Mouse (Mus musculus) MEL (cell line): ENCODE measurements around the gene Rassf6. TPM values are rescaled to one million over a fixed set of nuclear protein-coding genes. Genes with fewer than 3 reads are reported as not detected.

Source experiments
- DNase-seq: peaks from one replicate; pipeline ENCODE4 v3.0.0; 2011; ENCODE audit warnings: low read depth, low spot score
- H3K27ac ChIP-seq: 2 replicates; pipeline ENCODE4 v1.5.1; 2012; ENCODE audit warnings: low read depth, mild to moderate bottlenecking, control low read depth, low read length, moderate library complexity; ENCODE audit not compliant: control insufficient read depth
- H3K27me3 ChIP-seq, 2 experiments: fragments of 150-350 bp in 1 of 2; sonication (generic) in 1 of 2; 2 replicates each; pipeline ENCODE4 v1.6.1; 2012; ENCODE audit warnings: low read length in 2 of 2, mild to moderate bottlenecking in 2 of 2, improper control_type of control experiment in 1 of 2, moderate library complexity in 1 of 2; ENCODE audit not compliant: insufficient read depth in 2 of 2, control insufficient read depth in 1 of 2
- H3K36me3 ChIP-seq, 2 experiments: 2 replicates each; pipeline ENCODE4 v1.6.1; 2012 to 2014; ENCODE audit warnings: low read length in 2 of 2, improper control_type of control experiment in 1 of 2, inconsistent platforms in 1 of 2, mild to moderate bottlenecking in 1 of 2; ENCODE audit not compliant: insufficient read depth in 2 of 2, control insufficient read depth in 1 of 2
- H3K4me1 ChIP-seq, 2 experiments: fragments of 150-350 bp in 1 of 2; sonication (generic) in 1 of 2; 2 replicates each; pipeline ENCODE4 v1.6.1; 2012; ENCODE audit warnings: low read length in 2 of 2, improper control_type of control experiment in 1 of 2, mild to moderate bottlenecking in 1 of 2; ENCODE audit not compliant: insufficient read depth in 2 of 2, control insufficient read depth in 1 of 2
- H3K4me3 ChIP-seq, 2 experiments: fragments of 150-350 bp in 1 of 2; sonication (generic) in 1 of 2; 2 replicates each; pipeline ENCODE4 v1.5.1; 2012; ENCODE audit warnings: low read depth in 2 of 2, low read length in 2 of 2, mild to moderate bottlenecking in 2 of 2, moderate library complexity in 2 of 2, control low read depth in 1 of 2, improper control_type of control experiment in 1 of 2; ENCODE audit not compliant: control insufficient read depth in 1 of 2, insufficient read depth in 1 of 2
- H3K79me2 ChIP-seq: 2 replicates; pipeline ENCODE4 v1.6.1; 2012; ENCODE audit warnings: mild to moderate bottlenecking, low read length, moderate library complexity; ENCODE audit not compliant: control insufficient read depth, poor library complexity, insufficient read depth
- H3K9ac ChIP-seq: 2 replicates; pipeline ENCODE4 v1.6.1; 2012; ENCODE audit warnings: low read depth, mild to moderate bottlenecking, control low read depth, low read length, moderate library complexity; ENCODE audit not compliant: control insufficient read depth, poor library complexity, severe bottlenecking
- H3K9me3 ChIP-seq: fragments of 150-350 bp; sonication (generic); replicated peaks from 2 replicates; pipeline ENCODE4 v1.6.1; 2012; ENCODE audit warnings: mild to moderate bottlenecking, low read length, improper control_type of control experiment, moderate library complexity; ENCODE audit not compliant: insufficient read depth
- CHD1 ChIP-seq: IDR thresholded peaks from 2 replicates; pipeline ENCODE4 v1.6.1; 2012; ENCODE audit warnings: low read depth, mild to moderate bottlenecking, inconsistent platforms, low read length, improper control_type of control experiment
- CTCF ChIP-seq, 3 experiments: IDR thresholded peaks in 2 of 3; conservative IDR thresholded peaks in 1 of 3; 2 replicates each; pipeline ENCODE4 v1.5.1; 2011 to 2012; ENCODE audit warnings: low read length in 3 of 3, low read depth in 2 of 3, mild to moderate bottlenecking in 2 of 3, improper control_type of control experiment in 1 of 3, inconsistent platforms in 1 of 3, mixed read lengths in 1 of 3, moderate library complexity in 1 of 3; ENCODE audit not compliant: control insufficient read depth in 1 of 3, insufficient read depth in 1 of 3, poor library complexity in 1 of 3, severe bottlenecking in 1 of 3
- E2F4 ChIP-seq: IDR thresholded peaks from 2 replicates; pipeline ENCODE4 v1.6.1; 2011; ENCODE audit warnings: low read depth, low read length, improper control_type of control experiment, borderline replicate concordance
- ELF1 ChIP-seq: IDR thresholded peaks from 2 replicates; pipeline ENCODE4 v1.6.1; 2014; ENCODE audit warnings: low read depth, mild to moderate bottlenecking, inconsistent platforms, low read length, improper control_type of control experiment, moderate library complexity
- GATA1 ChIP-seq: IDR thresholded peaks from 2 replicates; pipeline ENCODE4 v1.6.1; 2011; ENCODE audit warnings: low read depth, low read length, improper control_type of control experiment
- HCFC1 ChIP-seq: IDR thresholded peaks from 2 replicates; pipeline ENCODE4 v1.6.1; 2012; ENCODE audit warnings: low read depth, mild to moderate bottlenecking, inconsistent platforms, low read length, improper control_type of control experiment, moderate library complexity
- JUND ChIP-seq: IDR thresholded peaks from 2 replicates; pipeline ENCODE4 v1.6.1; 2011; ENCODE audit warnings: low read depth, mild to moderate bottlenecking, improper control_type of control experiment, low read length
- KAT2A ChIP-seq: conservative IDR thresholded peaks from 2 replicates; pipeline ENCODE4 v1.6.1; 2012; ENCODE audit warnings: low read depth, low read length, improper control_type of control experiment, inconsistent platforms
- MAFK ChIP-seq: IDR thresholded peaks from 2 replicates; pipeline ENCODE4 v1.6.1; 2011; ENCODE audit warnings: low read depth, mild to moderate bottlenecking, low read length, improper control_type of control experiment, borderline replicate concordance
- MAZ ChIP-seq: IDR thresholded peaks from 2 replicates; pipeline ENCODE4 v1.6.1; 2012; ENCODE audit warnings: low read depth, mild to moderate bottlenecking, inconsistent platforms, low read length, improper control_type of control experiment
- MEF2A ChIP-seq: IDR thresholded peaks from 2 replicates; pipeline ENCODE4 v1.6.1; 2014; ENCODE audit warnings: low read depth, mild to moderate bottlenecking, inconsistent platforms, low read length, improper control_type of control experiment; ENCODE audit not compliant: poor library complexity, insufficient replicate concordance, severe bottlenecking; ENCODE audit errors: extremely low read depth
- POLR2A ChIP-seq, 2 experiments: IDR thresholded peaks; 2 replicates each; pipeline ENCODE4 v1.6.1; 2011 to 2012; ENCODE audit warnings: low read length in 2 of 2, mild to moderate bottlenecking in 2 of 2, control low read depth in 1 of 2, improper control_type of control experiment in 1 of 2, low read depth in 1 of 2, moderate library complexity in 1 of 2; ENCODE audit not compliant: control insufficient read depth in 1 of 2, insufficient read depth in 1 of 2, poor library complexity in 1 of 2
- POLR2AphosphoS5 ChIP-seq: IDR thresholded peaks from 2 replicates; pipeline ENCODE4 v1.6.1; 2012; ENCODE audit warnings: low read depth, borderline replicate concordance, mild to moderate bottlenecking, inconsistent platforms, low read length, moderate library complexity, mixed read lengths
- RAD21 ChIP-seq: IDR thresholded peaks from 2 replicates; pipeline ENCODE4 v1.6.1; 2011; ENCODE audit warnings: mild to moderate bottlenecking, low read depth, low read length, improper control_type of control experiment
- SMC3 ChIP-seq: IDR thresholded peaks from 2 replicates; pipeline ENCODE4 v1.6.1; 2011; ENCODE audit warnings: low read depth, low read length, improper control_type of control experiment
- TAL1 ChIP-seq: IDR thresholded peaks from 2 replicates; pipeline ENCODE4 v1.6.1; 2012; ENCODE audit warnings: mild to moderate bottlenecking, inconsistent platforms, low read length, moderate library complexity, mixed read lengths
- TBP ChIP-seq: IDR thresholded peaks from 2 replicates; pipeline ENCODE4 v1.8.0; 2011; ENCODE audit warnings: low read depth, low read length, improper control_type of control experiment
- UBTF ChIP-seq: IDR thresholded peaks from 2 replicates; pipeline ENCODE4 v1.6.1; 2012; ENCODE audit warnings: low read depth, mild to moderate bottlenecking, inconsistent platforms, low read length, improper control_type of control experiment, moderate library complexity, borderline replicate concordance; ENCODE audit not compliant: insufficient read depth
- USF2 ChIP-seq, 2 experiments: IDR thresholded peaks; 2 replicates each; pipeline ENCODE4 v1.6.1; 2011 to 2012; ENCODE audit warnings: improper control_type of control experiment in 2 of 2, low read length in 2 of 2, borderline replicate concordance in 1 of 2, inconsistent platforms in 1 of 2, low read depth in 1 of 2, mild to moderate bottlenecking in 1 of 2; ENCODE audit not compliant: insufficient read depth in 1 of 2
- ZMIZ1 ChIP-seq: IDR thresholded peaks from 2 replicates; pipeline ENCODE4 v1.6.1; 2012; ENCODE audit warnings: low read depth, mild to moderate bottlenecking, inconsistent platforms, low read length, improper control_type of control experiment, moderate library complexity
- ZNF384 ChIP-seq: IDR thresholded peaks from 2 replicates; pipeline ENCODE4 v1.6.1; 2012; ENCODE audit warnings: low read depth, mild to moderate bottlenecking, inconsistent platforms, low read length, improper control_type of control experiment
- polyA plus RNA-seq, 2 experiments: library from polyadenylated mRNA; stranded (reverse) in 1 of 2; unstranded in 1 of 2; fragments of >175 nt in 1 of 2; fragments of >200 nt in 1 of 2; gene quantifications; 2 replicates each; pipeline versions ENCODE4 v1.2.1 to v1.2.4; 2012; ENCODE audit warnings: low replicate concordance in 2 of 2, low read depth in 1 of 2; ENCODE audit not compliant: insufficient read length in 2 of 2, insufficient read depth in 1 of 2, missing spikeins in 1 of 2
- total RNA-seq: library from RNA; depleted of rRNA; stranded (reverse); fragments of 300-350 nt; gene quantifications from 2 replicates; pipeline ENCODE4 v1.2.3, GENCODE M21; 2012

Rassf6 gene
- total and polyA plus RNA-seq, 3 experiments, result 0.39 TPM; not detected in 2

DNA sequence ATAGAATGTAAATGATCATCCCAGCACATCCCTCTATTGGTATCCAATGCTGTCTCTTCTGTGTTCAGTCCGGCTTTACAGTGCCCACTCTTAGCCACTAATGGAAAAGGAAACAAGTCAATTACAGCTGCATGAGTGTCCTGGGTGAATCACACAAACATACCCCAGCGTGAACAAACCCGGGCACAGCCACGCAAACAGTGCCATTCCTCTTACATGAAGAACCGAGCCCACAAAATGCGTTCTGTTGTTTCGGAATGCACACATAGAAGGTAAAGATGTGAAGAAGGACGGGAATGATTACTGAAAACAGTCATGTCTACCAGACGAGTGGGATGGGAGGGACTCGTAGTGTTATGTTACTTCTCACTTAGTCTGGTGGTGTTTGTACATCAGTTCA is 47.5 kb upstream of the Rassf6 start:
- H3K4me1 ChIP-seq, result 0 out of 4 replicates have a peak, but pooled peaks cover 0 to 5% of the 10 kb centered on the region in 2 experiments
- no peak overlapping the region for H3K27ac ChIP-seq
- no peak for DNase-seq
- H3K9me3 ChIP-seq, result no peaks in the 10 kb centered on the region
- H3K36me3 ChIP-seq, result peaks cover 0 to 3% of the 10 kb centered on the region in 2 experiments; a peak in 1 of 4 replicates
- no peaks in the 10 kb centered on the region; a peak in 1 of 4 replicates for H3K27me3 ChIP-seq
- no peak overlapping the region for H3K4me3 ChIP-seq
- no peak for TF ChIP-seq MEF2A
- no peak for TF ChIP-seq CHD1
- no peak for TF ChIP-seq JUND
- no peak for TF ChIP-seq RAD21
- TF ChIP-seq KAT2A, result no peak
- H3K9ac ChIP-seq, result no peak overlapping the region
- H3K79me2 ChIP-seq, result no peaks in the 10 kb centered on the region

DNA sequence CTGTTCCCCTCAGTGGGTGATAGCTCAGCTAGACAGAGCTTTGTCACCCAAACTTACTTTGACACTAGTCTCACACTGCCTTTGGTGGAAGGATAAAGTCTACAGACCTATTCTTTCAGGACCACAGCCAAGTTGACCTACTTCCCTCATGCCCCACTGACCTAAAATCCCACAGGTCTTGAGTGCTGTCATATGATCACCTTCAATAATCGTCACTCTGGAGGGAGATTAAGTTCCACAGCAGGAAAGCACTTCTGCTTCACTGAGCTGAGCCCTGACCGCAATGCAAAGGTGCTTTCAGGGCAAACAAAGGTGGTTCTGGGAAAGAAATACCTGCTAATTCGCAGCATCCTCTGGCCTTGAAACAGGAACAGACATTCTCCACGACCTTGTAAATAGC is 44.5 kb upstream of the Rassf6 start:
- Histone ChIP-seq H3K27me3 (no peaks in the 10 kb centered on the region; a peak in 1 of 4 replicates), H3K27ac (no peak overlapping the region), H3K9ac (no peak overlapping the region), H3K9me3 (no peaks in the 10 kb centered on the region), H3K4me3 (no peak overlapping the region), H3K36me3 (peaks cover 0 to 3% of the 10 kb centered on the region in 2 experiments; a peak in 1 of 4 replicates), H3K79me2 (no peaks in the 10 kb centered on the region), H3K4me1 (0 out of 4 replicates have a peak, but pooled peaks cover 0 to 5% of the 10 kb centered on the region in 2 experiments)
- TF ChIP-seq MAFK (no peak), TAL1 (no peak), ZNF384 (no peak), ELF1 (no peak), E2F4 (no peak), GATA1 (no peak), SMC3 (no peak), TBP (no peak), CTCF (IDR thresholded peaks at IDR 0.05 in 2 of 3, conservative IDR thresholded peaks at IDR 0.05 in 1 of 3; ENCODE audit: control insufficient read depth in 1 of 3, insufficient read depth in 1 of 3, low read depth in 2 of 3, low read length in 3 of 3, poor library complexity in 1 of 3, severe bottlenecking in 1 of 3) (no peak), POLR2AphosphoS5 (no peak), USF2 (IDR thresholded peaks at IDR 0.05; ENCODE audit: borderline replicate concordance in 1 of 2, insufficient read depth in 1 of 2, low read depth in 1 of 2, low read length in 2 of 2) (no peak), ZMIZ1 (no peak), UBTF (no peak), POLR2A (IDR thresholded peaks at IDR 0.05; ENCODE audit: control insufficient read depth in 1 of 2, insufficient read depth in 1 of 2, low read depth in 1 of 2, low read length in 2 of 2, poor library complexity in 1 of 2) (no peak), HCFC1 (no peak), MAZ (no peak)
- DNase-seq, result no peak
